Mouse (Mus musculus): ENCODE data around the gene Olfr571. TPM values are rescaled to one million over a fixed set of nuclear protein-coding genes. Genes with fewer than 3 reads are reported as not detected.

Gene Olfr571
- not detected in 2 replicates for polyA plus RNA-seq (2015; fragmentation: Nextera tagmentation; extraction: Ambion mirVana)

- no peaks in the 10 kb centered on the region for H3K36me3 ChIP-seq
- H3K4me1 ChIP-seq (replicated peaks) = no peaks in the 10 kb centered on the region
- no peaks in the 10 kb centered on the region for H3K9me3 ChIP-seq
- WGBS = 62% methylated on average over 4 of the region's 4 CpGs
- no peak within 1 kb of the TSS for H3K27ac ChIP-seq
- H3K9ac ChIP-seq (replicated peaks) = no peak within 1 kb of the TSS
- no peak within 1 kb of the TSS for H3K4me2 ChIP-seq (replicated peaks)
- H3K4me3 ChIP-seq (replicated peaks) = no peak within 1 kb of the TSS
- ATAC-seq = peak; percentile 60; the same call in 1 of the 2 replicates
- no peaks in the 10 kb centered on the region for H3K27me3 ChIP-seq
These were observed at the start of gene Olfr571 for GRCm38 (mm10) chr7:102917032-102917875. TSS of gene Olfr571 (minus strand) at chr7:102917536.

- no peak within 1 kb of the TSS for H3K4me2 ChIP-seq (replicated peaks)
- H3K36me3 ChIP-seq = no peaks in the 10 kb centered on the region
- H3K27ac ChIP-seq = no peak within 1 kb of the TSS
- H3K9me3 ChIP-seq = no peaks in the 10 kb centered on the region
- no peak within 1 kb of the TSS for H3K4me3 ChIP-seq (replicated peaks)
- ATAC-seq = no peak
- no peaks in the 10 kb centered on the region for H3K4me1 ChIP-seq (replicated peaks)
- WGBS = 61% methylated on average over 2 of the region's 2 CpGs
- H3K27me3 ChIP-seq = no peaks in the 10 kb centered on the region
- H3K9ac ChIP-seq (replicated peaks) = no peak within 1 kb of the TSS
These were observed 45.0 kb upstream of the Olfr571 start, which contains the start of gene Olfr576 for GRCm38 (mm10) chr7:102962360-102962759. TSS of gene Olfr576 (plus strand) at chr7:102962660.

- H3K9ac ChIP-seq (replicated peaks) = no peak within 1 kb of the TSS
- whole genome bisulfite sequencing = 74% methylated on average over 1 of the region's 1 CpGs
- H3K27ac ChIP-seq = no peak within 1 kb of the TSS
- H3K4me1 ChIP-seq (replicated peaks) = no peaks in the 10 kb centered on the region
- H3K4me3 ChIP-seq (replicated peaks) = no peak within 1 kb of the TSS
- H3K4me2 ChIP-seq (replicated peaks) = no peak within 1 kb of the TSS
- no peaks in the 10 kb centered on the region for H3K27me3 ChIP-seq
- H3K36me3 ChIP-seq = no peaks in the 10 kb centered on the region
- no peak for ATAC-seq
- H3K9me3 ChIP-seq = no peaks in the 10 kb centered on the region
These were observed 41.3 kb upstream of the Olfr571 start, which contains the start of gene Olfr575 for GRCm38 (mm10) chr7:102958593-102958992. TSS of gene Olfr575 (minus strand) at chr7:102958775.

- Histone ChIP-seq H3K4me2 (replicated peaks) (no peak overlapping the region), H3K4me3 (replicated peaks) (no peak overlapping the region), H3K9me3 (no peaks in the 10 kb centered on the region), H3K4me1 (replicated peaks) (no peaks in the 10 kb centered on the region), H3K9ac (replicated peaks) (no peak overlapping the region), H3K27ac (no peak overlapping the region), H3K36me3 (no peaks in the 10 kb centered on the region), H3K27me3 (no peaks in the 10 kb centered on the region)
- WGBS = 82% methylated on average over 3 of the region's 3 CpGs
- ATAC-seq = no peak
These were observed 40.8 kb upstream of the Olfr571 start for GRCm38 (mm10) chr7:102958137-102958536.

- Histone ChIP-seq H3K9ac (replicated peaks) (no peak overlapping the region), H3K4me3 (replicated peaks) (no peak overlapping the region), H3K4me1 (replicated peaks) (no peaks in the 10 kb centered on the region), H3K9me3 (no peaks in the 10 kb centered on the region), H3K36me3 (no peaks in the 10 kb centered on the region), H3K4me2 (replicated peaks) (no peak overlapping the region), H3K27ac (no peak overlapping the region), H3K27me3 (no peaks in the 10 kb centered on the region)
- no peak for ATAC-seq
- 81% methylated on average over 1 of the region's 1 CpGs for WGBS
These were observed 33.4 kb upstream of the Olfr571 start for GRCm38 (mm10) chr7:102950732-102951131.

GRCm38 (mm10) chr7:102948167-102948566 is 30.8 kb upstream of the Olfr571 start, which contains the start of gene Olfr574:
TSS of gene Olfr574 (plus strand) at chr7:102948467.
- no peak within 1 kb of the TSS for H3K9ac ChIP-seq (replicated peaks)
- H3K9me3 ChIP-seq = no peaks in the 10 kb centered on the region
- H3K27ac ChIP-seq = no peak within 1 kb of the TSS
- H3K27me3 ChIP-seq = no peaks in the 10 kb centered on the region
- ATAC-seq = no peak
- H3K36me3 ChIP-seq = no peaks in the 10 kb centered on the region
- H3K4me3 ChIP-seq (replicated peaks) = no peak within 1 kb of the TSS
- H3K4me2 ChIP-seq (replicated peaks) = no peak within 1 kb of the TSS
- WGBS = 86% methylated on average over 1 of the region's 1 CpGs
- no peaks in the 10 kb centered on the region for H3K4me1 ChIP-seq (replicated peaks)

GRCm38 (mm10) chr7:102943417-102943816 is 26.1 kb upstream of the Olfr571 start:
- Histone ChIP-seq H3K4me2 (replicated peaks) (no peak overlapping the region), H3K36me3 (no peaks in the 10 kb centered on the region), H3K27ac (no peak overlapping the region), H3K9me3 (no peaks in the 10 kb centered on the region), H3K27me3 (no peaks in the 10 kb centered on the region), H3K9ac (replicated peaks) (no peak overlapping the region), H3K4me3 (replicated peaks) (no peak overlapping the region), H3K4me1 (replicated peaks) (no peaks in the 10 kb centered on the region)
- no peak for ATAC-seq
- 97% methylated on average over 1 of the region's 1 CpGs for WGBS

GRCm38 (mm10) chr7:102942475-102942874 is 25.1 kb upstream of the Olfr571 start, which contains the start of gene Olfr573-ps1:
TSS of gene Olfr573-ps1 (minus strand) at chr7:102942575.
- H3K9ac ChIP-seq (replicated peaks) = no peak within 1 kb of the TSS
- H3K27ac ChIP-seq = no peak within 1 kb of the TSS
- 90% methylated on average over 2 of the region's 2 CpGs for WGBS
- no peaks in the 10 kb centered on the region for H3K9me3 ChIP-seq
- H3K4me3 ChIP-seq (replicated peaks) = no peak within 1 kb of the TSS
- no peak for ATAC-seq
- H3K4me1 ChIP-seq (replicated peaks) = no peaks in the 10 kb centered on the region
- H3K4me2 ChIP-seq (replicated peaks) = no peak within 1 kb of the TSS
- no peaks in the 10 kb centered on the region for H3K27me3 ChIP-seq
- no peaks in the 10 kb centered on the region for H3K36me3 ChIP-seq

GRCm38 (mm10) chr7:102927105-102927504 is 9.8 kb upstream of the Olfr571 start:
- H3K27me3 ChIP-seq = no peaks in the 10 kb centered on the region
- H3K4me3 ChIP-seq (replicated peaks) = no peak overlapping the region
- ATAC-seq = no peak
- no peak overlapping the region for H3K9ac ChIP-seq (replicated peaks)
- H3K4me2 ChIP-seq (replicated peaks) = no peak overlapping the region
- no peak overlapping the region for H3K27ac ChIP-seq
- WGBS = 74% methylated on average over 3 of the region's 3 CpGs
- no peaks in the 10 kb centered on the region for H3K36me3 ChIP-seq
- H3K9me3 ChIP-seq = no peaks in the 10 kb centered on the region
- H3K4me1 ChIP-seq (replicated peaks) = no peaks in the 10 kb centered on the region

- 72% methylated on average over 1 of the region's 1 CpGs for WGBS
- Histone ChIP-seq H3K4me3 (replicated peaks) (no peak within 1 kb of the TSS), H3K9me3 (no peaks in the 10 kb centered on the region), H3K27ac (no peak within 1 kb of the TSS), H3K36me3 (no peaks in the 10 kb centered on the region), H3K4me2 (replicated peaks) (no peak within 1 kb of the TSS), H3K9ac (replicated peaks) (no peak within 1 kb of the TSS), H3K4me1 (replicated peaks) (no peaks in the 10 kb centered on the region), H3K27me3 (no peaks in the 10 kb centered on the region)
- ATAC-seq = no peak
These were observed 6.8 kb upstream of the Olfr571 start, which contains the start of gene Olfr572 for GRCm38 (mm10) chr7:102924109-102924508. TSS of gene Olfr572 (plus strand) at chr7:102924409.

- no peaks in the 10 kb centered on the region for H3K27me3 ChIP-seq
- 23% methylated on average over 1 of the region's 1 CpGs for WGBS
- H3K9ac ChIP-seq (replicated peaks) = no peak overlapping the region
- H3K27ac ChIP-seq = no peak overlapping the region
- H3K9me3 ChIP-seq = no peaks in the 10 kb centered on the region
- H3K4me1 ChIP-seq (replicated peaks) = no peaks in the 10 kb centered on the region
- H3K4me3 ChIP-seq (replicated peaks) = no peak overlapping the region
- no peak overlapping the region for H3K4me2 ChIP-seq (replicated peaks)
- H3K36me3 ChIP-seq = no peaks in the 10 kb centered on the region
- ATAC-seq = peak; percentile 85
These were observed 2.3 kb upstream of the Olfr571 start for GRCm38 (mm10) chr7:102919632-102920031.

- no peaks in the 10 kb centered on the region for H3K4me1 ChIP-seq (replicated peaks)
- no peaks in the 10 kb centered on the region for H3K36me3 ChIP-seq
- no peak overlapping the region for H3K27ac ChIP-seq
- H3K9ac ChIP-seq (replicated peaks) = no peak overlapping the region
- no peak overlapping the region for H3K4me2 ChIP-seq (replicated peaks)
- 78% methylated on average over 5 of the region's 5 CpGs for WGBS
- no peaks in the 10 kb centered on the region for H3K9me3 ChIP-seq
- H3K27me3 ChIP-seq = no peaks in the 10 kb centered on the region
- no peak for ATAC-seq
- no peak overlapping the region for H3K4me3 ChIP-seq (replicated peaks)
These were observed 931 bp downstream of the Olfr571 start for GRCm38 (mm10) chr7:102916405-102916804.
